Mouse (Mus musculus) stomach, embryonic 15.5 days (tissue): Measurements from ENCODE around the gene Bmp8a. TPM values are rescaled to one million over a fixed set of nuclear protein-coding genes. Genes with fewer than 3 reads are reported as not detected.
A peak's percentile ranks its signal among the peaks of the same experiment; 100 is the strongest.
"Not testable (repeated sequence)": the region's sequence is repeated elsewhere in the genome, so short reads cannot be mapped to it uniquely, and the experiment has no call there.

ENCODE experiments used
- ATAC-seq: fragments of 200-750 bp; cut with Nextera tagmentation; 2 replicates; pipeline ENCODE4 v1.8.0; 2017; ENCODE audit warnings: low read depth, moderate number of reproducible peaks, moderate TSS enrichment; ENCODE audit not compliant: insufficient read depth, low FRiP score
- H3K27ac ChIP-seq: fragments of 300-500 bp; sonication (generic); 2 replicates; pipeline ENCODE4 v1.5.1; 2015; ENCODE audit warnings: mild to moderate bottlenecking, inconsistent platforms
- H3K27me3 ChIP-seq: fragments of 300-500 bp; sonication (generic); replicated peaks from 2 replicates; pipeline ENCODE4 v1.6.1; 2015; ENCODE audit warnings: inconsistent platforms
- H3K36me3 ChIP-seq: fragments of 300-500 bp; sonication (generic); 2 replicates; pipeline ENCODE4 v1.6.1; 2015; ENCODE audit warnings: inconsistent platforms
- H3K4me1 ChIP-seq: fragments of 300-500 bp; sonication (generic); 2 replicates; pipeline ENCODE4 v1.6.1; 2015; ENCODE audit warnings: inconsistent platforms
- H3K4me2 ChIP-seq: fragments of 300-500 bp; sonication (generic); 2 replicates; pipeline ENCODE4 v1.6.1; 2015; ENCODE audit warnings: mild to moderate bottlenecking, inconsistent platforms
- H3K4me3 ChIP-seq: fragments of 300-500 bp; sonication (generic); replicated peaks from 2 replicates; pipeline ENCODE4 v1.5.1; 2015; ENCODE audit warnings: inconsistent platforms
- H3K9ac ChIP-seq: fragments of 300-500 bp; sonication (generic); 2 replicates; pipeline ENCODE4 v1.6.1; 2015; ENCODE audit warnings: inconsistent platforms
- H3K9me3 ChIP-seq: fragments of 300-500 bp; sonication (generic); 2 replicates; pipeline ENCODE4 v1.6.1; 2016; ENCODE audit warnings: inconsistent platforms
- WGBS: fragments of 180-500 bp; shearing (Covaris S2); methylation state at CpG from one replicate; pipeline ENCODE4 v1.1.7; 2015; 5-methylcytosine and 5-hydroxymethylcytosine counted together
- polyA plus RNA-seq: library from polyadenylated mRNA; unstranded; fragments of >200 nt; fragmentation: Nextera tagmentation; extraction: Ambion mirVana; gene quantifications from 2 replicates; pipeline ENCODE4 v1.2.1, GENCODE M21; 2015

The Bmp8a gene
- polyA plus RNA-seq, 1 experiment from 2014 or later: 0.37 TPM

DNA sequence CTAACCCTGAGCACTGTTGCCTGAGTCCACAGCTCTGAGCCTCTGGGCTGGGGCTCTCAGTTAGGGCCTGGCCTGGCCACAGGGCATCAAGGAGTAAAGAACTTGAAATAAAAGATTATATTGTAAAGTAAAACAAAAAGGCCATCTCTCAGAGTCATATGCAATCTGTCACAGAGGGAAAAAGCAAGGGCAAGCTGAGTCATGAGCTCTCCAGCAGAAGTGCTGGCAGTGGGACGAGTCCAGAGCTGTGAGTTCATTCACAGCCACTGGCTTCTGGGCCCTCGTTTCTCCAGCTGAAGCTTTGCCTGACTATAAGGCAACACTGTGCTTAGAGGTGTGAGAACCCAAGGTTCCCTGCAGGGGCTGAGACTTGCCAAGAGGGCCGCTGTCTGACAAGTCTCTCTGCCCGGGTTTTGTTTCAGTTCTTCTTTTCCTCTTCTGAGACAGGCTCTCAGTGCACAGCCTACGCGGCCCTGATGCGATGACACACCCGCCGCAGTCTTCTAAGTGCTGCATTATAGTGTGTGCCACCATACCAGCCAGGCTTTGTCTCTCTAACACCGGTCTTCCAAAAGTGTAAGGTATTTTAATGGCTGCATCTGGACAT lies 10.3 kb upstream of the Bmp8a start:
- no peak for ATAC-seq
- WGBS: 76% methylated on average over 10 of the region's 10 CpGs
- Histone ChIP-seq H3K4me3 (no peak overlapping the region), H3K4me1 (no peaks in the 10 kb centered on the region), H3K36me3 (peaks cover 52% of the 10 kb centered on the region), H3K27me3 (no peaks in the 10 kb centered on the region), H3K4me2 (no peak overlapping the region), H3K27ac (no peak overlapping the region), H3K9me3 (no peaks in the 10 kb centered on the region), H3K9ac (no peak overlapping the region)

DNA sequence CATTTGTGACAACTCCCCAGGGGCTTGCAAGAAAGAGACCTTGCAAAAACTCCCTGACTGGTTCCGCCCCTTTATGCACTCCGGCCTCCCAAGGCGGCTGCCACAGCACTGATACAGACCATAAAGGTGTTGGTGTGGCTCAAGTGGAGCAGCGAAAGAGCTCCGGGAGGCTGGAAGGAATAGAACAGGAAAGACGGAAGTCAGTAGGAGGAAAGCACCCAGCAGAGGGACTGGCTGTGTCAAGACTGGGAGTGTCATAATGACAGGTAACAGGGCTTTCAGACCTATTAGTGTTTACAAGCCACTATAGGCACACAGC lies 378 bp upstream of the Bmp8a start:
- H3K36me3 ChIP-seq: no peaks in the 10 kb centered on the region
- peak overlapping the region; percentile 96 for H3K4me2 ChIP-seq
- peak overlapping the region; percentile 57 for H3K4me3 ChIP-seq
- H3K27me3 ChIP-seq: peaks cover 40% of the 10 kb centered on the region
- 0 out of 2 replicates have a peak overlapping the region, but pooled peaks have one; percentile 11 for H3K27ac ChIP-seq
- H3K9ac ChIP-seq: no peak overlapping the region
- 2% methylated on average over 6 of the region's 6 CpGs for WGBS
- ATAC-seq: peak; percentile 53
- peaks cover 18% of the 10 kb centered on the region for H3K4me1 ChIP-seq
- H3K9me3 ChIP-seq: no peaks in the 10 kb centered on the region

DNA sequence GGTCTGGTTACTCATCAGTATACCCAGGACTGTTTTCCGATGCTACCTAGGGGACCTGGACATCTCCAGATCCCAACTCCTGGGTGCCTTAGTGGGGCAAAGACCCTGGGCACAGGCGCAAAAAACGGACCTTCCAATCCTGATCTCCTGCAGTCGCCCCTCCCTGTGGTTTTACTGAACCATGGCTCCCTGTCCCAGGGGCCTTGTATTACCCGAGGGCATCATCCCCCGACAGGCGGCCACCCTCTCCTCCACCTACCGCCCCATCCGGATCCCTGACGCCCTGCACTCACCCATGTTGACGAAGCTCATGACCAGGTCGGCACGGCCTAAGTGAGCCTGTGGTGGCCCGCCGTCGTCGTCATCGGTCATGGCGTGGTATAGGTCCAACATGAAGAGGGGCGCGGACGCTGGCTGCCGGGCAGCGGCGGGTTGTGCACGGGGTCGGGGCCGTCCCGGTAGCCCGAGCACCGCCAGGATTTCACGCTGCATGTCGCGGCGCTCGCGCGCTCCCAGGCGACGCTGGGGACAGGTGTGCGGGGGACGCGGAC lies 886 bp downstream of the Bmp8a start:
- Histone ChIP-seq H3K27ac (no peak overlapping the region), H3K4me1 (peaks cover 18% of the 10 kb centered on the region), H3K4me2 (peak overlapping the region; percentile 96), H3K9ac (peak overlapping the region; percentile 9; the same call in 1 of the 2 replicates), H3K27me3 (peaks cover 40% of the 10 kb centered on the region), H3K4me3 (peak overlapping the region; percentile 57), H3K36me3 (no peaks in the 10 kb centered on the region), H3K9me3 (no peaks in the 10 kb centered on the region)
- ATAC-seq: no peak
- WGBS: 2% methylated on average over 43 of the region's 43 CpGs

DNA sequence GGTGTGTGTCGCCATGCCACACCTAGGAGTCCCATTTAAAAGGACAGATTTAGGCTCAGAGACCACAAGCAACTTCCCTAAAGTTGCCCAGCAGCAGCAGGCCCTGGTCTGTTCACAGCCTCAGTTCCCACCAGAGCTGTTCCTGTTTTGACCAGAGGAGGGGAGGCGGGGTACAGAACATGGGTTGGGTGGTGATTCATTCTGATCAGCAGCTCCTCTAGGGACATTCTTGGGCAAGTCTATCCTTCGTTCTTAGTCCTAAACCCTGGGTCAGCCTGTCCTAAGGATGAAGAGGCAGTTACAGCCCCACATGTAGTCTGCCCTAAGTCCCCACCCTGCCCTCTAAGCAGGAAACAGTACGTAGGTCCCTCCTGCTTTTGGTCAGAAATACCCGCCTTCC lies 2.8 kb downstream of the Bmp8a start:
- H3K4me3 ChIP-seq: no peak overlapping the region
- no peak overlapping the region for H3K4me2 ChIP-seq
- H3K9me3 ChIP-seq: no peaks in the 10 kb centered on the region
- peaks cover 40% of the 10 kb centered on the region for H3K27me3 ChIP-seq
- peaks cover 18% of the 10 kb centered on the region for H3K4me1 ChIP-seq
- no peak overlapping the region for H3K9ac ChIP-seq
- no peak for ATAC-seq
- WGBS: 73% methylated on average over 5 of the region's 5 CpGs
- H3K27ac ChIP-seq: no peak overlapping the region
- H3K36me3 ChIP-seq: no peaks in the 10 kb centered on the region

DNA sequence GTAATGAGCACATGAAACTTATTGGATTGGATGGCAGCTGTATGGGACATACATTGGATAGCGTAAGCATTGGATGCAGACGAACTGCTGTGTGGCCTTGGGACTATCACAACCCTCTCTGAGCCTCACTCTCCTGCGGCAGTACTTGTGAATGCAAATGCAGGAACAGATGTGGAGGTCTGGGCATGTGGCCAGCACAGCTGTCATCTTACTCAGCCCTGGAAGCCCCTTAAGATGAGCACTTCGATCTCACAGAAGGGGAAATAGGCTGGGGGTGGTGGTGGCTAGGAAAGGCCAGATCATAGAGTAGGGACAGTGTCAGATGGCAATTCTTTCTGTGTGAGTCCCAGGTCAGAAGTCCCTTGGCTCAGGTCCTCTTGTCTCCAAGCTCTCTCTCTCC lies 5.4 kb downstream of the Bmp8a start:
- Histone ChIP-seq H3K4me3 (no peak overlapping the region), H3K27ac (no peak overlapping the region), H3K4me2 (no peak overlapping the region), H3K27me3 (peaks cover 25% of the 10 kb centered on the region), H3K9ac (no peak overlapping the region), H3K36me3 (no peaks in the 10 kb centered on the region), H3K4me1 (peaks cover 9% of the 10 kb centered on the region), H3K9me3 (no peaks in the 10 kb centered on the region)
- no peak for ATAC-seq
- 63% methylated on average over 4 of the region's 4 CpGs for WGBS

DNA sequence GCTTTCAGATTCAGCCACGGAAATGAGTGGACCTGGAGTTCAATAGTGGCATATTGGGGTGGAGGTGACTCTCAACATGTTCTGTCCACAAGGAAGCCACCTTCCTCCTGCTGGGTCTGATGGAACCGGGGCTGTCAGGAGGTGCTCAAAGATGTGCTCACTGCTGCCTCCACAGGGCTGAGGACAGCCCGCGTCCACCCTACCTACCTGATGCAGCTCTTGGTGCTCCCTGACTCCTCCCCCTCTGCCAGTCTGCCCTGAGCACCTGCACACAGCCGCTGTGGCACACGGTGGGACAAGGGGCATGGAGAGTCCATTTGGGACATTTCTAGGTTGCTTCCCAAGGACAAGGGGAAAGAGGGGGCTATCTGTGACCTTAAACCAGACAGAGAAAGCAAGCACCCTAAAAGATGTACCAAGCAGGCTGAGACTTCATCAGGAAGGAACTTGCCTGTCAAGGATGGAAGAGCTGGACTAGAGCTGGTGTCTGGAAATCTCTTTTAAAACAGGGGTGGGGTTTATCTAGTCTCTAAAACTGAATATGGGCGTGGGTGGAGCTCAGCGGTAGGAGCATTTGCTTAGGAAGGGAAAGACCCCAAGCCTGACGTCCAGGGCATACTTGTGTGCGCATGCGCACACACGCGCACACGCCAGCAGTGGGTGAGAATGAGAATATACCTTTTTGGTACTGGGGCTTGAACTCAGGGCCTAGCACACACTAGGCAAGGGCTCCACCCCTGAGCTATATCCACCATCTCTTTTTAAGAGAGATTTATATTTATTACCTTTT lies 7.1 kb downstream of the Bmp8a start:
- H3K27me3 ChIP-seq: peaks cover 10% of the 10 kb centered on the region
- WGBS: 53% methylated on average over 14 of the region's 14 CpGs
- no peak overlapping the region for H3K4me2 ChIP-seq
- no peaks in the 10 kb centered on the region for H3K36me3 ChIP-seq
- H3K9me3 ChIP-seq: no peaks in the 10 kb centered on the region
- ATAC-seq: 0 out of 2 replicates have a peak, but pooled peaks have one; percentile 37
- H3K27ac ChIP-seq: no peak overlapping the region
- no peak overlapping the region for H3K4me3 ChIP-seq
- no peak overlapping the region for H3K9ac ChIP-seq
- H3K4me1 ChIP-seq: no peaks in the 10 kb centered on the region

DNA sequence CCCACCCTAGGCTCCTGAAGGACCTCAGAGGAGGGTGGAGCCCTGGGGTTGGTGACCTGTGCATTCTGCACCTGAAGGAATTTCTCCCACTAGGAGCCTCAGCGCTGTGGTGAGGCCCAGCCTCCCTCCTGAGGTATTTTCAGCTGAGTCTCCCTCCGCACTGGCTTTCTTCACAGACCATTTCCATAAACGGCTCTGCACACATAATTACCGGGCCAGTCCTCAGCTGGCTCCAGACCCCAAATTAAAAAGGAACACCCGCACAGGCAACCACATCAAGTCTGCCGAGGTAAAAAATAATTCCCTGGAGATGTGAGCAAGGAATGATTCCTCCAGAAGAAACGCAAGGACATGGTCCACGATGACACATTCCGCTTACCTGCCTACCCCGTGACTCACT lies 7.8 kb downstream of the Bmp8a start:
- not testable (repeated sequence) for H3K9me3 ChIP-seq, H3K4me1 ChIP-seq, H3K9ac ChIP-seq, H3K4me3 ChIP-seq, H3K36me3 ChIP-seq, H3K4me2 ChIP-seq, ATAC-seq, H3K27ac ChIP-seq, H3K27me3 ChIP-seq
- WGBS: 63% methylated on average over 10 of the region's 10 CpGs

DNA sequence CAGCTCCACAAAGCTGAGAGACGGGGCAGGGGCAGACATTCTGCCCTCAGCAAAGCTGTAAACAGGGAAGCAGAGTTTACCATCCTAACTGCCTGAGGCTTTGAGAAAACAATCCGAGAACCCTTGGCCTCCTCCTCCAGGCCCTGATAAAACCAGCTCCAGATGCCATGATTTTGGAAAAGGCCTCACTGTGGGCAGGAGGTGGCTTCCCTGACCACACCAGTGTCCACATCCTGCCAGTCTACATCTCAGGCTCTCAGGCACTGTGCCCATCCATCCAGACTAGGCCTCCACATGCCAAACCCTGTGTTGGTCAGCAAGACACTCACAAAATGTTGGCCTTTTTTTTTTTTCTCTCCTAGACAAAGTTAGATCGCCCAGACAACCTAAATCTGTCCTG lies 8.9 kb downstream of the Bmp8a start:
- ATAC-seq: no peak
- no peaks in the 10 kb centered on the region for H3K9me3 ChIP-seq
- H3K27ac ChIP-seq: no peak overlapping the region
- no peaks in the 10 kb centered on the region for H3K36me3 ChIP-seq
- no peak overlapping the region for H3K4me3 ChIP-seq
- no peak overlapping the region for H3K9ac ChIP-seq
- WGBS: 62% methylated on average over 3 of the region's 3 CpGs
- no peaks in the 10 kb centered on the region for H3K27me3 ChIP-seq
- H3K4me2 ChIP-seq: no peak overlapping the region
- H3K4me1 ChIP-seq: no peaks in the 10 kb centered on the region

DNA sequence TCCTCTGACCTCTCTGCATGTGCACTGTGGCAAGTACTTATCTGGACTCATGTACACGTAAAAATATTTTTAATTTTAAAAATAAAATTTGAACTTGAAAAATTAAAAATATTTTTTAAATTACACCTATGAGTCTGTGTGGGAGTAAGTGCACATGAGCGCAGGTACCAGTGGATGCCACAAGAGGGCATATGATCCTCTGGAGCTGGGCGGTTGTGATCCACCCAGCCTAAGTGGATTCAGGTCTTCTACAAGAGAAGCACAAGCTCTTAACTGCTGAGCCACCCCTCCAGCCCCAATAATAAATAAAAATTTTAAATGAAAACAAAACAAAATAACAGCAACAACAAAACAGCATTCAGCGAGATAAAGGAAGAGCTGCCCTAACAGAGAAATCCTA lies 9.9 kb downstream of the Bmp8a start:
- 97% methylated on average over 4 of the region's 4 CpGs for WGBS

DNA sequence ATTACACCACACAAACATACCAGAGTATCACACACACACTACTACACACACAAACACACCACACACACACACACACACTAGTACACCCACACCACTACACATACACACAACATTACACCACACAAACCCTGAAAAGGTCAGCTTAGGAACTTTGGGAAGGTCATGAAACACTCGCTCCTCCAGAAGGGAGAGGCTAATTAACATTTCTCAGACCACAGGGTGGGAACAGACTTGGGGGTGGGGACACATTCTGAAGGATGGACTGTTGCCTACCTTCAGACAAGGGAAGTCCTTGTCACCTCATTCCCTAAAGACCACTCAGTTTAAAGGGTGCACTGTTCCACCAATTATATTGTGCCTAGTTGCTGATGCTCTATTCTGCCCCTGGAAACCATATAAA lies 11.1 kb downstream of the Bmp8a start:
- not testable (repeated sequence) for H3K27ac ChIP-seq, H3K9ac ChIP-seq, H3K4me1 ChIP-seq, H3K9me3 ChIP-seq, H3K27me3 ChIP-seq, ATAC-seq, H3K36me3 ChIP-seq, H3K4me3 ChIP-seq, H3K4me2 ChIP-seq
- 67% methylated on average over 1 of the region's 1 CpGs for WGBS

More for the DNA sequence above, 9.9 kb downstream of the Bmp8a start:
- Histone ChIP-seq H3K36me3 (no peaks in the 10 kb centered on the region), H3K4me1 (no peaks in the 10 kb centered on the region), H3K4me2 (no peak overlapping the region), H3K9me3 (no peaks in the 10 kb centered on the region), H3K4me3 (no peak overlapping the region), H3K27ac (no peak overlapping the region), H3K27me3 (no peaks in the 10 kb centered on the region), H3K9ac (no peak overlapping the region)
- ATAC-seq: no peak

DNA sequence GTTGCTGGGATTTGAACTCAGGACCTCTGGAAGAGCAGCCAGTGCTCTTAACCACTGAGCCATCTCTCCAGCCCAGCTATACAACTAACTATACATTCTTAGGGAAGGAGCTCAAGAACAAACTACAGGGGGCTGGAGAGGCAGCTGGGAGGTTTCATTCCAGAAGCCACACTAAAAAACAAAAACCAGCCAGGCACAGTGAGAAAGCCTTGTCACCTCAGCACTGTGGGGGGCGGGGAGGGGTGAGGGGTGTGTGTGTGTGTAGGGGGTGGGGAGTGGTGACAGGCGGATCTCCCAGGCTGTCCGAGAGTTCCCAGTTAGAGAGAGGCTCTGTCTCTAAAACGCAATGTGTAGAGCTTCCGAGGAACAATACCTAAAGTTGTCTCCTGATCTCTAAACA lies 11.7 kb downstream of the Bmp8a start:
- H3K4me1 ChIP-seq: no peaks in the 10 kb centered on the region
- 58% methylated on average over 5 of the region's 5 CpGs for WGBS
- H3K9ac ChIP-seq: no peak overlapping the region
- H3K4me3 ChIP-seq: no peak overlapping the region
- no peak for ATAC-seq
- H3K9me3 ChIP-seq: no peaks in the 10 kb centered on the region
- no peak overlapping the region for H3K27ac ChIP-seq
- H3K27me3 ChIP-seq: 0 out of 2 replicates have a peak, but pooled peaks cover 2% of the 10 kb centered on the region
- no peaks in the 10 kb centered on the region for H3K36me3 ChIP-seq
- no peak overlapping the region for H3K4me2 ChIP-seq

DNA sequence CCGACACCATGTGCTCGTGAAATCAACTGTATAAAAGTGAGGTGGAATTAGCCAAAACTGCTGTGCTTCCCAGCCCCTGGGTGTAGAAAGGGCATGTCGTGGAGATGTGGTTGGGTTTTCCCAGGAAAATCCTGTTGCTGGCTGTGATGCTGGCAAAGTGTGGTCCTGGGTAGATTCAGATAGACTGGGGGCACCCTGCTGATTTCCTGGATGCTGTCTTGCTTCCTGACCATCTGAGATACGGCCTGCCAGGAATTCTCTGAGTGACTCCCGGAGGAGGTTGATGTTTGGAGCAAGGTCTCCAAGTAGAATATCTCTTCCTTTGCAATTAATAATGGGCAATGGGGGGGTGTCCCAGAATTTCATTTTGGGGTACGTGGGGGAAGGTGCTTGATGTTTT lies 14.1 kb downstream of the Bmp8a start:
- no peak overlapping the region for H3K27ac ChIP-seq
- H3K4me3 ChIP-seq: no peak overlapping the region
- H3K9me3 ChIP-seq: no peaks in the 10 kb centered on the region
- no peak overlapping the region for H3K9ac ChIP-seq
- no peaks in the 10 kb centered on the region for H3K36me3 ChIP-seq
- H3K4me2 ChIP-seq: no peak overlapping the region
- ATAC-seq: no peak
- H3K27me3 ChIP-seq: 0 out of 2 replicates have a peak, but pooled peaks cover 2% of the 10 kb centered on the region
- no peaks in the 10 kb centered on the region for H3K4me1 ChIP-seq
- WGBS: 72% methylated on average over 6 of the region's 6 CpGs
